Mouse (Mus musculus): ENCODE data around the gene Pde11a.
A peak's percentile ranks its signal among the peaks of the same experiment; 100 is the strongest.

Gene Pde11a

GRCm38 (mm10) chr2:76185126-76185525 lies 153.4 kb downstream of the Pde11a start:
- no peak for DNase-seq (ENCODE audit: low spot score in 2 of 2)

DNA sequence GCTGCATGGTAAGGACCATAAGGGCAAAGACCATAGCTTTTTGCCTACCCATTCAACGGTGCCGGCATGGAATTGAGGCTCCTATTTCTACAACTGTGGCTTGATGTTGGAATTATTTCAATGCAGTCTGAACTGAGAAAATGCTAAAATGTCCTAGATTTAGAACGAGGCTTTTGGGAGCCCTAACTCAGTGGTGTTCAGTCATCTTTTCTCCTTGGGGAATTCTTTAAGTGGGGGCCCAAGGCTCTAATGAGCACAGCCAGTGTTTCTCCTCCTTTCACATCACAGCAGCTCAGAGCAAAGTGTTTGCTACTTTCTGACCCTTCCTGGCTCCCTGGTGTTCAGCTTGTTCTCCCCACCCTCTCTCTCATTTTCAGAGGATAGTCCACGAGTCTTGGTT lies 175.8 kb downstream of the Pde11a start:
- DNase-seq (ENCODE audit: low spot score in 2 of 2), result no peak

GRCm38 (mm10) chr2:76158973-76159372 lies 179.6 kb downstream of the Pde11a start:
- DNase-seq (ENCODE audit: low spot score in 2 of 2), result no peak

- DNase-seq (ENCODE audit: low spot score in 2 of 2), result no peak
Observed at GRCm38 (mm10) chr2:76141136-76141535, 197.4 kb downstream of the Pde11a start.

DNA sequence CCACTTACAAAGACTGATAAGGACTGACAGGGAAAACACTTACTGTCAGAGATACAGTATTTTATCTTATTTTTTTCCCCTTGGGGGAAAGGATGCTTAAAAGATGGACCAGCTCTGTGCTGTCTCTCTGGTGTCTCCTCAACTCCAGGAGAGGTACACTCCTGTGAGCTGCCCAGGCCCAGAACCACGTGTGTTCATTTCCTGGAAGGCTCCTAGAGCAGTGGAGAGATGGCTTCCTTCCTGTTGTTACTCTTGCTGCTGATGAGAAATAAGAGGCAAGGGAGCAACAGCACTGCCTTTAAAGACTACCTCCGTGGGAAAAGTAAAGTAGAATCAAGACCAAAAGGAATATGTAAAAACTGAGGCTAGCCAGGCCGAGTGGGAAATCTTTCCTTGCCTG lies 205.6 kb downstream of the Pde11a start:
- no peak for DNase-seq (ENCODE audit: low spot score in 2 of 2)

DNA sequence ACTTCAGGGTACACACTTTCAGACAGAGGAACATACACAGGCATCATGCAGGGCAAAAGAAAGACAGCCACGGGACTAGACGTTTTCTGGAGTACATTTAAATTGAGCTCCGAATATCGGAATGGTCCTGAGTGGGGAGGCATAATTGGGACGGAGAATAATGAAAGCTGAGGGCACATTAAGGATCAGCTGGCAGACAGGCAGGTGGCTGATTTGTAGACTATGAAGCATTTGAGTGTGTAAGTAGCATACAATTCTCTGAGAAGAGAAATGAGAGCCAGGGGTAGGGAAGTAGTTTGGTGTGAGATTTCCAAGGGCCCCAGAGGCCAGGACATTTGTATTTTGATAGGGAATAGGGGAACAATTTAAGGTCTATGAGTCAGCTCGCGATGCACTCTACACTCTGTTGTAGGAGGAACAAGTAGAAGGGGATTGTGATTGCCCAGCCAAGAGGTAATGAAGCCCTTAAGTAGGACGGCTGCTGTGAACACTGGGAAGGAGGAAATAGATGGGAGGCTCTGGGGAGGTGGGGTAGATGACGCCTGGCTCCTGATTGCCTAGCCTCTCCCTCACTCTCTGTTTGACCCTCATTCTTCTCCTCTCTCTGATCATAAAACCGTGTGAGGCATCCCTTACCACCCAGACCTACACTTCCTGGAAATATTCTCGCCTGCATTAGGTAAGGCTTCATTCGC lies 208.5 kb downstream of the Pde11a start:
- DNase-seq (ENCODE audit: low spot score in 2 of 2), result no peak

GRCm38 (mm10) chr2:76129058-76129437 lies 209.5 kb downstream of the Pde11a start:
- DNase-seq (ENCODE audit: low spot score in 2 of 2), result peak in 1 of 2 experiments; percentile 12

DNA sequence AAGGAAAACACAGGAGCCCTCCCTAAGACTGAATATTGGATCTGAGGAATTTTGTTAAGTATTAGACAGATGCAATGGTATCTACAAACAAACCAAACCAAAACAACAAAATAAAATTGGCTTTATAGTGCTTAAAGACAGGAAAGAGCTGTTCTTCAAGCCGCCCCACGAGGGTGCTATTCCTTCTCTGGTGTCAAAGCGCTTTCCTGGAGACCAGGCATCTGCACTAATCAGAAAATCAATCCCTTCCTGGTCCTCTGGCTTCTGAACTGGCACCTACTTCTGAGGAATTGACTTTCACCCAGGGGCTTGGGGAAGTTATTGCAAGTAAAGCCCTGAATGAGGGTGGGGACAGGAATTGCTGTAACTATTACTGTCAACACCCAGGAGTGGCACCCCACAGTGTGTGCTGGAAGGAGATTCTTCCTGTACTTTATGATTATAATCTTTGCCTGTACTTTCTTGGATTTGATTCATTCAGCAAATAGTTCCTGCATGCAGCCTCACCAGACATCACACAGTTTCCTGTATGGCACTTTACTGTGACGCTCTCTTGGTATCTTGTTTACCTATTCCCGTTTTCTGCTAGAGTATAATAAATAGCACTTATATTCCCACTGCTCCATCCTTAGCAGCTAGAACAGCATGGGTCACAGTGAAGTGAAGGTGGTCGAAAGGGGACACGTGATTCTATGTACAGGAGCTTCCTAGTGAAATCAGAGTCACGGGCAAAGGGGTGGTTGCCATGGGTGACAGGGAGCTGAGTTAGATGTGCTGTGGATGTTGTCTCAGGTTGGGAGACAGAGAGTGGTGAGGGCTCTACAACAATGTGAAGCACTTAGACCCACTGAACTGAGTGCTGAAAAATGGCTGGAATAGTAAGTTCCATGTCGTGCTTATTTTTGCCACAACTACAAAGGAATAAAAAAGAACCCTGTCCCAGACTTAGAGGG lies 210.2 kb downstream of the Pde11a start:
- peak in 1 of 2 experiments; percentile 35 for DNase-seq (ENCODE audit: low spot score in 2 of 2)

- no peak for DNase-seq (ENCODE audit: low spot score in 2 of 2)
Observed at GRCm38 (mm10) chr2:76126651-76127050, 211.9 kb downstream of the Pde11a start.

DNA sequence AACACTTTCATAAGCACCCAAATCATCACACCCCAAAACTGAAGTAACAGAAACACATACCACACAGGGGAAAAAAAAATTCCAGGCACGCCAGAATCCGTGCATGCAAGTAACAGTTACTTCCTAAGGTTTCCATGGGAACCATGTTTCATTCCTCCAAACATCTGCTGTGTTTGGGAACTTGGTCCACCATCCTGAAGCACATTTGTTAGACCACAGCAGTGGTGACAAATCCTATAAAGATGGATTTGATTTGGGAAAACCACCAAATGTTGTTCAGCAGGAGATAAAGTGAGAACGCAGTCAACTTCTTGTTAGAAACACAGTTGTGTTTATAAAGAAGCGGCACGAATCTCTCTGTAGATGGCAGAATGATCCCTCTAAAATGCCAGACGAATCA lies 213.8 kb downstream of the Pde11a start:
- DNase-seq (ENCODE audit: low spot score in 2 of 2), result no peak

GRCm38 (mm10) chr2:76122167-76122566 lies 216.4 kb downstream of the Pde11a start:
- no peak for DNase-seq (ENCODE audit: low spot score in 2 of 2)

DNA sequence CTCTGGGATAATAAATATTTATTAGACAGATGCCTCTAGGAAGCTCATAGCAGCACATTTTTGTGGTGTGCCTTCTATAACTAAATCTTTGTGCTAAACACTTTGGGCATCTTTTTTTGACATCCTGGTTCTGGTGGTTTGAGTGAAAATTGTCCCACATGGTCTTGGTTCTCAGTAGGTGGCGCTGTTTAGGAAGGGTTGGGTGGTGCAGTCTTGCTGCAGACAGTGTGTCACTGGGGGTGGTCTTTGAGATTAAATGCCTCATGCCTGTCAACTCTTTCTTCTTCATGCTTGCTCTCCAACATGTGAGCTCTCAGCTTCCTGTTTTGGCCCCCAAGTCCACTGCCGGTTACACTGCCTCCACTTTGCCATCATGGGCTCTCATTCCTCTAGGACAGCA lies 218.7 kb downstream of the Pde11a start:
- DNase-seq (ENCODE audit: low spot score in 2 of 2), result peak in 1 of 2 experiments; percentile 19

DNA sequence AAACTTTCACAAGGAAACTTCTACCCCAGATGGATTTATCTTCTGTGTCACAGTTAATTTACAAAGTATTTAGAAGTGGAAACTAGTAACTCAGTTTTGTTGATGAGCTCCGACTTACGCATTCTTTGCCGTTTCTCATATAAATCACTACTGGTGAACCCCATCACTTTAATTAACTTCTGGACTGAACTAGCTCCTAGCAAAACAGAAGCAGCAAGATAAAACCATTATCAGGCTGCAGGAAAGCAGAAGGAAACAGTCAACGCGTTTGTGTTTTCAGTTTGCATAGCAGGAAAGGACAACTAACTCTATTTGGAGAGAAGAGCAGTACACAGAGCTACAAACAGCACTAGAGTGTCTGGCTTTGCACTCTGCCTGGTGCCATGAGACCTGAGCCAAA lies 220.1 kb downstream of the Pde11a start:
- no peak for DNase-seq (ENCODE audit: low spot score in 2 of 2)

DNA sequence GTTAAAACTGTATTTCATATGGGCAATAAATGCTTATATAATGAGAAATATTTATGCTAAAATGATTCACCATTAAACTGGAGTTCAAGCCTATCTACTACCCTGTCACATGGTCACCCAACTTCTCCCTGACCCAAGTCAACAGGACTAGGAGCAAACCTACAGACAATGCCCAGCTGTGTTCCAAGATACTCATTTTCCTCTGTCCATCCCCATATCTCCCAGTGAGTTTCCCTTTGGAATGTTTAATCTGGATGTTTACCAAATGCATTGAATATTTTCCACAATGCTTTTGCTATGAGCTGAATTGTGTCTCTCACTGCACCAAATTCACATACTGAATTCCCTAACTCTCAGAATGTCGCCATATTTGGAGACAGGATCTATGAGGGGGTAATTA lies 221.4 kb downstream of the Pde11a start:
- DNase-seq (ENCODE audit: low spot score in 2 of 2), result no peak

DNA sequence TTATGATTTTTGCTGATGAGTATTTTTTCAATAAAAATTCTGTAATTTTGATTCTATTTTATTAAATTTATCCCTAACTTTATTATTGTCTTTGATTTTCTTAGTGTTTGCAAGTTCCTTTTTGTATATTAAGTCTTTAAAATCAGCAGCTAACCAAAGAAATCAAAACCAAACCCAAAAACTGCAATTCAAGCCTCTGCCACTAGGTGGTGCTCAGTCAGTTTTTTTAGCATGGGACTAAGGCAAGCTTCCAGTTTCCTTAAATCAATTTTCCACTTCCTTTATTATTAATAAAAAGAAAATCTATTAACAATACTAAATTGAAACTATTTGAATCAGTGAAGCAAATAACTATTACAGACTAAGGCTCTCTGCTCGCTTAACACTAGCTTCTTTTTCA lies 222.9 kb downstream of the Pde11a start:
- peak; percentile 15 to 41 for DNase-seq (ENCODE audit: low spot score in 2 of 2)

- DNase-seq (ENCODE audit: low spot score in 2 of 2), result peak in 1 of 2 experiments; percentile 37
Observed at GRCm38 (mm10) chr2:76114734-76115133, 223.8 kb downstream of the Pde11a start.

DNA sequence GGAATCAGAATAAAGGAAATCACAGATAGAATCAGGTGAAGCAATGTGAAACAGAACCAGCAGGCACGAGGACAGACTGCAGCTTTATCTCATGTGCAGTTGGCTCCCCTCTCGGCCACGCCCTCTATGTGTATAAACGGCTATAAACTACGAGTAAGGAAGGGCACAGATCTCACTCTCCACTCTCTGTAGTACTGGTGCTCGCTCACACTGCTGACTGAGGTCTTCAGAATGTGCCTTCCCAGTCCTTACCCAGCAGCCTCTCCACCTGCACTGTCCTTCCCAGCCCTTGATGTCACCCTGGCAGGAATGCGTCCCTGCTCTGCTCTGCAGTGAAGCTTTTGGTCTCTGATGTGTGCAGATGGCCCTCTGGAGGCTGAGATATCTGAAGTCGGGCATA lies 228.9 kb downstream of the Pde11a start:
- no peak for DNase-seq (ENCODE audit: low spot score in 2 of 2)

- no peak for DNase-seq (ENCODE audit: low spot score in 2 of 2)
Observed at GRCm38 (mm10) chr2:76101889-76102602, 236.5 kb downstream of the Pde11a start.

GRCm38 (mm10) chr2:76100597-76100996 lies 238.0 kb downstream of the Pde11a start:
- no peak for DNase-seq (ENCODE audit: low spot score in 2 of 2)

DNA sequence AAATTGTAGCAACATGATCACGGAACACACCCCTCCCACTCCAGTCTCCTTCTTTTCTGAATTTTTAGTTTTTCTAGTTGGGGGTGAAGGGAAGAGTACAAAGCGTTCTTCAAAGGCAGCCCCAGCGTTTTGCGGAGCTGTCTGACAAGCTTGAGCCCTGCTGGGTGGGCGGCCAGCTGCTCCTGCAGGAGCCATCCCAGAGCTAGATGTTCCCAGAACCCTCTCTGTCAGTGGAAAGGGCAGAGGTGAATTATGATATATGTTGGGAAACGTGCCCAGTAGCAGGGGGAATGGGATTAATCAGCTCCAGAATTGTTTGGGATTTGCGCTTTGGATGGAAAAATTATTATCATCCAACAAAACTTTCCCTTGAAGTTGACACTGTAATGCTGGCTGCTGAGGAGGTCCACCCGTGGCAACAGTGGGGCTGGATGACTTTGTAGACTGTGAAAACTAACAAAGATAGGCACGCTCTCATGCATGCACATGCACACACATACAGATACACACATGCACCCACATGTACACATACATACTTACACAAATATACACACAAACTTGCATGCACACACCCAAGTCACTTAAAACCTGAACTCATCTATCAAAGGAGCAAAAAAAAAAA lies 238.7 kb downstream of the Pde11a start:
- DNase-seq (ENCODE audit: low spot score in 2 of 2), result no peak

DNA sequence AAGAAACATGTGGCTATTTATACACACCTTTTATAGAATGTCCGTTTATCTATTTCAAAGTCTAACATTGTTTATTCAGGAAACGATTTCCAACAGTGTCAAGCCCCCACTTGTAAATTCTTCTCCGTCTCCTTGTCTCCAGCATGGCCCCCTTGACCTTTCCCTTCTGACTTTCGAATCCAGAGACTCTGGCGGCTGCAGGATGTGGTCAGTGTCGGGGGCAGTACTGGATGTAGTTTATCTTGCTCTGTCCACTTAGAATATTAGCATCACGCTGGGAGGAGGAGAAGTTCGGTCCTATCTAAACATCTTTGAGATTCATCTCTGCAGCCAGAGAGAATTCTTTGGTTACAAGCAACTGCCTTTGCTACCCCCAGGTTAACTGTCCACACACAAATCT lies 240.2 kb downstream of the Pde11a start:
- no peak for DNase-seq (ENCODE audit: low spot score in 2 of 2)

- no peak for DNase-seq (ENCODE audit: low spot score in 2 of 2)
Observed at GRCm38 (mm10) chr2:76097847-76098246, 240.7 kb downstream of the Pde11a start.
